Mouse (Mus musculus) liver, embryonic 12.5 days (tissue): ENCODE measurements around the gene Gdf10. TPM values are rescaled to one million over a fixed set of nuclear protein-coding genes. Genes with fewer than 3 reads are reported as not detected.

Experiments used
- ATAC-seq: fragments of 200-750 bp; cut with Nextera tagmentation; 2 replicates; pipeline ENCODE4 v1.8.0; 2017; ENCODE audit warnings: moderate number of reproducible peaks, mild to moderate bottlenecking, moderate library complexity
- H3K27ac ChIP-seq: fragments of 300-500 bp; sonication (generic); 2 replicates; pipeline ENCODE4 v1.5.1; 2016; ENCODE audit warnings: mild to moderate bottlenecking
- H3K27me3 ChIP-seq: fragments of 300-500 bp; sonication (generic); replicated peaks from 2 replicates; pipeline ENCODE4 v1.6.1; 2016; ENCODE audit warnings: mild to moderate bottlenecking, moderate library complexity
- H3K36me3 ChIP-seq: fragments of 300-500 bp; sonication (generic); 2 replicates; pipeline ENCODE4 v1.6.1; 2016; ENCODE audit warnings: mild to moderate bottlenecking, moderate library complexity
- H3K4me1 ChIP-seq: fragments of 300-500 bp; sonication (generic); 2 replicates; pipeline ENCODE4 v1.6.1; 2016
- H3K4me2 ChIP-seq: fragments of 300-500 bp; sonication (generic); 2 replicates; pipeline ENCODE4 v1.6.1; 2016; ENCODE audit warnings: mild to moderate bottlenecking, moderate library complexity
- H3K4me3 ChIP-seq: fragments of 300-500 bp; sonication (generic); 2 replicates; pipeline ENCODE4 v1.5.1; 2016; ENCODE audit warnings: mild to moderate bottlenecking, moderate library complexity
- H3K9ac ChIP-seq: fragments of 300-500 bp; sonication (generic); 2 replicates; pipeline ENCODE4 v1.6.1; 2016; ENCODE audit warnings: mild to moderate bottlenecking, moderate library complexity
- H3K9me3 ChIP-seq: fragments of 300-500 bp; sonication (generic); replicated peaks from 2 replicates; pipeline ENCODE4 v1.6.1; 2016; ENCODE audit warnings: mild to moderate bottlenecking, moderate library complexity
- WGBS: fragments of 180-500 bp; shearing (Covaris S2); methylation state at CpG from one replicate; pipeline ENCODE4 v1.1.7; 2016; ENCODE audit not compliant: insufficient replicate concordance; 5-methylcytosine and 5-hydroxymethylcytosine counted together
- polyA plus RNA-seq: library from polyadenylated mRNA; unstranded; fragments of >200 nt; fragmentation: Nextera tagmentation; extraction: Ambion mirVana; gene quantifications from 2 replicates; pipeline ENCODE4 v1.2.1, GENCODE M21; 2016

The Gdf10 gene
- polyA plus RNA-seq, 1 experiment from 2014 or later, result 11.4 TPM

DNA sequence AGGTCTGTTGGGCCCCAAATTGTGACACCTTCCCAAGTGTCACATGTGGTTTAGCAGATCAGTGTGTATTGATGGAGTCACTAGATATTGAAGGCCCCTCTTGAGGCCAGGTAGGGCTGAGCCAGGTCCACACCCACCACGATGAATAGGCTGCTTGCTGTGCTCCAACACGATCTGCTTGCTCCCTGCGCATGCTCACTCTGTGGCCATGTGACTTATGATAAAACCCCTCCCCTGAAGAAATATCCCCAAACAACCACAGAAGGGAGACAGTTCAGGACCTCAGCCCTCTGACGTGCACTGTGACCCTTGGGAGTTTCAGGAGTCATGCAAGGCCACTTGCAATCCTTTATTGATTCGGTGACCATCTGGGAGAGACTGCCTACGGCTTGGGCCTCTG lies 22.7 kb downstream of the Gdf10 start:
- no peaks in the 10 kb centered on the region for H3K4me1 ChIP-seq
- ATAC-seq, result no peak
- WGBS, result 43% methylated on average over 6 of the region's 6 CpGs
- H3K36me3 ChIP-seq, result no peaks in the 10 kb centered on the region
- H3K27me3 ChIP-seq, result no peaks in the 10 kb centered on the region
- H3K4me3 ChIP-seq, result no peak overlapping the region
- H3K9me3 ChIP-seq, result no peaks in the 10 kb centered on the region
- no peak overlapping the region for H3K9ac ChIP-seq
- no peak overlapping the region for H3K27ac ChIP-seq
- no peak overlapping the region for H3K4me2 ChIP-seq

DNA sequence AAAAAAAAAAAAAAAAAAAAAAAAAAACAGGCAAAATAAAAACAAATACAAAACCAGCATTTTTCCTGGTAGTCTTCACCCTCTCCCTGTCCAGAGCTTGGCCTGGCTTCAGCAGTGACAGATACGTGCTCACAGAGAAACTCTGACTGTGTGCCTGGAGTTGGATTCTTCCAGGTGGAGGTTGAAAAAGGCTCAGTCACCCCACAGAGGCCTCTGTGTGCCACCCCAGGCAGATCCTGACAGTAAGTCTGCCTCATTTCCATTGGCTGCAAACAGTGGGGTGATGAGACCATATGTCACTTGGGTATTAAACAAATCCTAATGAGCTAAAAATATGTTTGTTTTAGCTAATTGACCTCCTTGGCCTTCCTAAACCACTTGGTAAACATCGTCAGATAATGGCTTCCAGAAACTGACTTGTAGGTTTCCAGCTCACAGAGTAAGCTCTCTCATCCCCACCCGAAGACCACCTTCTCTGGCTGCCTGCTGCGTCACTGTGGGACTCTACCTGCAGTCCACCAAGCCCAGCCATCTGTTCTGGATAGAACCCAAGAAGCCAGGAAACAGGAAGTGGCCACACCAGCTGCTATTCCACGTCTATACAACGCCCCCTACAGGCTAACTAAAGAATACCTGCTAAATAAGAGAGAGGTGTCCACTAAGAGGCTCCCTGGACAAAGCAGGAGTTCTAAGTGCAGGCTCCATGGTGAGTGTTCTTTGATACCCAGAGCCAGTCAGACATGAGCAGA lies 29.0 kb downstream of the Gdf10 start:
- Histone ChIP-seq H3K9ac (no peak overlapping the region), H3K4me1 (no peaks in the 10 kb centered on the region), H3K4me2 (no peak overlapping the region), H3K36me3 (no peaks in the 10 kb centered on the region), H3K9me3 (no peaks in the 10 kb centered on the region), H3K27me3 (no peaks in the 10 kb centered on the region), H3K27ac (no peak overlapping the region), H3K4me3 (no peak overlapping the region)
- WGBS, result 37% methylated on average over 6 of the region's 6 CpGs
- no peak for ATAC-seq

DNA sequence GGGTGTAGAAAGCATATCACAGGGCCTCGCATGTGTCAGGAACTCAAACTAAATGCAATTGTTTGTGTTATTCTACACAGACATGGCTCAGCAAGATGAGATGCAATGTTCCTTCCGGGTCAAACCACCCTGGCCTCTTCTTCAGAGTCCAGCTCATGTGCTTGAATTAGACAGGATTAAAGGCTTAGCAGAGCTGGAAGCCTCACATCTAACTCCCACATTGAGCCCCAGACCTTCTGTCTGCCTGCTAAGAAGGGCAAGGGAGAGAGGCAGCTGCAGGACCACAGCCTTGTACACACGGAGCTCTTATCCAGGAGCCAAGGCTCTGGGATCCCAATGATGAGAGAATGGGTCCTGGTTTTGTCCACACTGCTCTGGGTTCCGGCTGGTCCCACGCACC lies 30.4 kb downstream of the Gdf10 start, which contains the start of gene Rbp3:
Gene Rbp3 (plus strand): TSS at position 243 of the 400 bp plus-strand sequence.
- Histone ChIP-seq H3K9me3 (no peaks in the 10 kb centered on the region), H3K27ac (no peak within 1 kb of the TSS), H3K9ac (no peak within 1 kb of the TSS), H3K27me3 (no peaks in the 10 kb centered on the region), H3K36me3 (no peaks in the 10 kb centered on the region), H3K4me2 (no peak within 1 kb of the TSS), H3K4me3 (no peak within 1 kb of the TSS), H3K4me1 (0 out of 2 replicates have a peak, but pooled peaks cover 1% of the 10 kb centered on the region)
- ATAC-seq, result no peak
- 70% methylated on average over 5 of the region's 5 CpGs for WGBS

DNA sequence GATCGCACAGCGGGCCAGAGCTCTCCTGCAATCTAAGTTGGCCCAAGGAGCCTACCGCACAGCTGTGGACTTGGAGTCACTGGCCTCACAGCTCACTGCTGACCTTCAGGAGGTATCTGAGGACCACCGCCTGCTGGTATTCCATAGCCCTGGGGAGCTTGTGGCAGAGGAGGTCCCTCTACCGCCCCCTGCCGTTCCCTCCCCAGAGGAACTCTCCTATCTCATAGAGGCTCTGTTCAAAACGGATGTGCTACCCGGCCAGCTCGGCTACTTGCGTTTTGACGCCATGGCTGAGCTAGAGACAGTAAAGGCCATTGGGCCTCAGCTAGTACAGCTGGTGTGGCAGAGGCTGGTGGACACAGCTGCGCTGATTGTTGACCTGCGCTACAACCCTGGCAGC lies 32.7 kb downstream of the Gdf10 start:
- Histone ChIP-seq H3K9ac (no peak overlapping the region), H3K27ac (no peak overlapping the region), H3K36me3 (no peaks in the 10 kb centered on the region), H3K4me1 (0 out of 2 replicates have a peak, but pooled peaks cover 3% of the 10 kb centered on the region), H3K4me2 (no peak overlapping the region), H3K9me3 (no peaks in the 10 kb centered on the region), H3K4me3 (no peak overlapping the region), H3K27me3 (no peaks in the 10 kb centered on the region)
- 48% methylated on average over 13 of the region's 13 CpGs for WGBS
- ATAC-seq, result no peak

DNA sequence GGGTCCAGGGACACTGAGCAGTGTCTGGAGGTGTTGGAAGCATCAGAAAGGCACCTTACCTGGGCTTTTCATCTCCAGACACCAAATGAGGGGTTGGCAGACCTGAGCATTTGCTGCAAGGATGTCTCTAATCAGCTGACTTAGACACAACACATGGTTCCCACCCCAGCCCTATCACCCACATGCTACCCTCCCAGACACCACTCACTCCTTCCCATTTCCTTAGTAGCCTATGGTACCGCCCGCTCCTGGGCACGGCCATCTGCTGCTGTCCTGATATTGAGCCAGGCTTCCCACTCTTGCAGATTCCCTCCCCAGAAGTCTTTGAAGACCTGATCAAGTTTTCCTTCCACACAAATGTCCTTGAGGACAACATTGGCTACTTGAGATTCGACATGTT lies 34.8 kb downstream of the Gdf10 start:
- Histone ChIP-seq H3K27ac (no peak overlapping the region), H3K4me2 (no peak overlapping the region), H3K4me3 (no peak overlapping the region), H3K27me3 (no peaks in the 10 kb centered on the region), H3K9me3 (no peaks in the 10 kb centered on the region), H3K4me1 (0 out of 2 replicates have a peak, but pooled peaks cover 3% of the 10 kb centered on the region), H3K9ac (no peak overlapping the region), H3K36me3 (no peaks in the 10 kb centered on the region)
- WGBS, result 54% methylated on average over 4 of the region's 4 CpGs
- no peak for ATAC-seq

DNA sequence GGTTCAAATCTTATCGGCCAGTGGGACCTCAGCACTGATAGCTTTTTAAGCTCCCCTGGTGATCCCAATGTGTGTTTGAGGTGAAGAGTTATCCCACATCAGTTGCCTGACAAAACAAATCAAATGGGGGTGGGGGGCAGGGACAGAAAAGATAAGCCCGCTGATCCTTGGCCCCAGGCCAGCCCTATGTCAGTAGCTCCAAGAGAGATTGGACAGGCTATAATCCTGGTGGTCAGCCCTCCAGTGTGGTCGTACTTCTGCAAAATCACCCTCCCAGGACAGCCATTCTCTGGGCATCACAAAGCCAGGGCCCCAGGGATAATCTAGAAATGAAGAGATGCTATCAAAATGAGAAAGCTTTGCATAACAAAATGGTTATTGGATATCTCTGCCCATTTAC lies 35.5 kb downstream of the Gdf10 start:
- no peak for ATAC-seq
- no peaks in the 10 kb centered on the region for H3K9me3 ChIP-seq
- no peak overlapping the region for H3K4me2 ChIP-seq
- no peaks in the 10 kb centered on the region for H3K36me3 ChIP-seq
- no peak overlapping the region for H3K27ac ChIP-seq
- WGBS, result 39% methylated on average over 3 of the region's 3 CpGs
- no peak overlapping the region for H3K4me3 ChIP-seq
- 0 out of 2 replicates have a peak, but pooled peaks cover 3% of the 10 kb centered on the region for H3K4me1 ChIP-seq
- H3K9ac ChIP-seq, result no peak overlapping the region
- no peaks in the 10 kb centered on the region for H3K27me3 ChIP-seq

DNA sequence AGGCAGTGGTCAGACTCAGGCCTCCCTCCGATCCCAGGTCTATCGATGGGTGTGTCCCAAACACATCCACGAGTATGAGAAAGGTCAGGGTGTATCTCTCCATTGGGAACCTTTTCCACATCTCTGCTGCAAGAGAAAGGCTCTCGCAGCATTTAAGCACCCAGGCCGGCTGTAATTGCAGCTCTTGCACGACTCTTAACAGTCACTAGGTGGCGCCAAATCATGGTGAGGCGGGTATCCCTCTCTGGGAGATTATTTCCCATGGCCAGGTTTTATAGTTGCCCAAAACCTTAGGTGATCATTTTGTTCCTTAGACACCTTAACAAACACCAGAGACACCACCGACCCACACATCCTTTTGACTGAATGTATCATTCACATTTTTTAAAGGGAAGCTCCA lies 36.0 kb downstream of the Gdf10 start:
- Histone ChIP-seq H3K4me1 (0 out of 2 replicates have a peak, but pooled peaks cover 3% of the 10 kb centered on the region), H3K27ac (no peak overlapping the region), H3K9me3 (no peaks in the 10 kb centered on the region), H3K9ac (no peak overlapping the region), H3K36me3 (no peaks in the 10 kb centered on the region), H3K4me2 (no peak overlapping the region), H3K4me3 (no peak overlapping the region), H3K27me3 (no peaks in the 10 kb centered on the region)
- no peak for ATAC-seq
- 11% methylated on average over 9 of the region's 9 CpGs for WGBS

DNA sequence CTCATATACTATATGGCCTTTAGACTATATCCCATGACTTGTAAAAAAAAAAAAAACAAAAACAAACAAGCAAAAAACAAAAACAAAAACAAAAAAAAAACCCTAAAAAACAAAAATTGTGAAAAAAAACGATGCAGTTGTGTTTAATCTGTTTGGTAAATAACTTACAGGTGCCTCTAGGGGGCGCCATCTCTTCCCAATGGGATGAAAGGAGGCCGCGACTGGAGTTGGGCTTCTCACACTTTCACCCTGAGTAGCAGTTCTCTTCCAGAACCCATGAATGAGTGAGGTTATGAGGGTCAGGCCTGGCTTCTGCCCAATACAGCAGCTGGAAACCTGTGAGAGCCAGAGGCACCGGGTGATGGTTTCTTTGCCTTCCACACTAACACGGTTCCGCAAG lies 42.3 kb downstream of the Gdf10 start:
- Histone ChIP-seq H3K27me3 (no peaks in the 10 kb centered on the region), H3K9me3 (no peaks in the 10 kb centered on the region), H3K4me2 (no peak overlapping the region), H3K36me3 (no peaks in the 10 kb centered on the region), H3K4me3 (no peak overlapping the region), H3K27ac (no peak overlapping the region), H3K4me1 (no peaks in the 10 kb centered on the region), H3K9ac (no peak overlapping the region)
- WGBS, result 51% methylated on average over 7 of the region's 7 CpGs
- no peak for ATAC-seq

DNA sequence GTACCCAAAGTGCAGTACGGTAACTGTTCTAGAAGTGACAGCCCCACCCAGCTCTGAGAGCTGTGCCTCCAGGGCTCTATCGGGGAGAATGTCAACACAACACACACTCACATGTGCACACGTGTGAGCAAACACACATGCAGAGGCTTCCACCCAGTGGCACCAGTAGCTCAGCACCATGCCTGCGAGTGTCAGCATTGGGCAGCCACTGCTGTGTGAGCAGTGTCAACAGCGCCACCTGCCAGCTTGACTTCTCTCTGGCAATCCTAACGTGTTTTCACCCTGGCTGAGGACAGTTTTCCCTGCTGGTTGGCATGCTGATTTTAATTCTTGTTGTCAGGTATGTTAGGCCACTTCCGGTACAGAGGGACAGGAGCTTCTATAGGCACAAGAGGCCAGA lies 49.3 kb downstream of the Gdf10 start:
- H3K36me3 ChIP-seq, result no peaks in the 10 kb centered on the region
- ATAC-seq, result no peak

DNA sequence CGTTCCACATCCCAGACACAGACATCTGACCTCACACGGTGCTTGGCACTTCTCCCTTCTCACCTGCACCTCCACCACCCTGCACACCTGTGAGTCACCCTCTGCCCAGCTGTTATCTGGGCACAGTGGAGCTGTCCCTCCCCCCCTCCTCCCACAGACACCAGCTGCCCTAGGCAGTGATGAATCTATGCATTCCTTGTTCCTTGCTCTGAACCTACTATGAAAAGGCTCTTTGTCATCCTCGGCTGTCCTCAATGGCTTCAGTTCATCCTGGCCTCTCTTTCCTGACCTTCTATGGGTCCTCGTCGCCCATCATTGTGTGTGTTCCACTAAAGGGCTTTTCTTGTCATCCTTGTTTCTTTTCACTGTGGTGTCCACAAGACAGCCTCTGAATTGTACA lies 51.4 kb downstream of the Gdf10 start:
- Histone ChIP-seq H3K36me3 (no peaks in the 10 kb centered on the region), H3K4me2 (no peak overlapping the region), H3K4me1 (no peaks in the 10 kb centered on the region), H3K9ac (no peak overlapping the region), H3K27ac (no peak overlapping the region), H3K9me3 (no peaks in the 10 kb centered on the region), H3K27me3 (peaks cover 21% of the 10 kb centered on the region), H3K4me3 (no peak overlapping the region)
- 51% methylated on average over 5 of the region's 5 CpGs for WGBS
- ATAC-seq, result no peak

More for the DNA sequence above, 49.3 kb downstream of the Gdf10 start:
- Histone ChIP-seq H3K27me3 (peaks cover 4% of the 10 kb centered on the region), H3K4me3 (no peak overlapping the region), H3K9me3 (no peaks in the 10 kb centered on the region), H3K4me2 (no peak overlapping the region), H3K9ac (no peak overlapping the region), H3K4me1 (no peaks in the 10 kb centered on the region), H3K27ac (no peak overlapping the region)
- WGBS, result 40% methylated on average over 7 of the region's 7 CpGs

DNA sequence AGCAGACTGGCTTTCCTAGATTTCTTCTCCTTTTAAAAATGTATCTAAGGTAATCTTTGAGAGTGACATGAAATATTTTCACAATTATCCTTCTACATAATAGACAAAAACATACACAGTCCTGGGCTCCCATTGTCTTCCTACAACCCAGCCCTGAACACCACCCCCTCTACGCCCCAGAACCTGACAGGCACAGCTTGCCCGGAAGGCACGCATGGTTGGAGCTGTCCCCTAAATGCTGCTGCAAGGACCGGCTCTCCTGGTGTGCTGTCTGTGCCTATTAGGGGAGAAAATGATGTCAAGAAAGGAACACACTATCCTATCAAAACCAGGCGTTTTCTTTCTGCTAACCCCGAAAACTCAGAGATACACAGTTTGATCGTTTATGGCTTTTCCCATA lies 54.4 kb downstream of the Gdf10 start:
- no peak overlapping the region for H3K4me2 ChIP-seq
- no peak for ATAC-seq
- WGBS, result 38% methylated on average over 7 of the region's 7 CpGs
- H3K9ac ChIP-seq, result no peak overlapping the region
- H3K4me1 ChIP-seq, result no peaks in the 10 kb centered on the region
- no peak overlapping the region for H3K4me3 ChIP-seq
- H3K9me3 ChIP-seq, result no peaks in the 10 kb centered on the region
- H3K27me3 ChIP-seq, result peaks cover 21% of the 10 kb centered on the region
- no peak overlapping the region for H3K27ac ChIP-seq
- H3K36me3 ChIP-seq, result no peaks in the 10 kb centered on the region

DNA sequence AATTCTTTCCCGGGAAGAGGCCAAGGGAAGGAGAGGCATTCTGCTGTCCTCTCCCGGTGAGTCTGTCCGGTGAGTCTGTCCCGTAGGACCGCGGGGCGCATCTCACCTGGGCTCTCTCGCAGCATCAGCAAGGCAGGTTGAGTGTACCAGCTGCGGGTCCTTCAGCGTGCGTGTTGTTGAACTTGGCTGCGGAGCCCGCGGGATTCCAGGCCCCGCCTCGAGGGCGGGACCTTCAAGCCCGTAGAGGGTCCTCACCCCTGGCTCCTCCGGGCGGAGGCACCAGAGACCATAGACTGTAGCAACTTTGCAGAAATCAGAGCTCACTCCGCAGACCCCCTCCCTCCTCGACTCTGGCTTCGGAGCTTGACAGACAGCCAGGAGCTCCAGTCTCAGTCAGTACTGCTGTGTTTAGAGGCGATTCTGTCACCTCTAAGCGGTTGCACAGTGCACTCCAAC lies 55.2 kb downstream of the Gdf10 start, which contains the start of gene Zfp488:
Gene Zfp488 (minus strand): TSS at position 161 of the 456 bp plus-strand sequence.
- Histone ChIP-seq H3K9ac (no peak within 1 kb of the TSS), H3K27ac (no peak within 1 kb of the TSS), H3K36me3 (no peaks in the 10 kb centered on the region), H3K9me3 (no peaks in the 10 kb centered on the region), H3K27me3 (peaks cover 21% of the 10 kb centered on the region), H3K4me3 (peak within 1 kb of the TSS; percentile 22; the same call in 1 of the 2 replicates), H3K4me1 (no peaks in the 10 kb centered on the region), H3K4me2 (peak within 1 kb of the TSS; percentile 47)
- WGBS, result 4% methylated on average over 25 of the region's 25 CpGs
- ATAC-seq, result no peak
